Mouse (Mus musculus): ENCODE results near the gene Dnajc17. TPM values are rescaled to one million over a fixed set of nuclear protein-coding genes. Genes with fewer than 3 reads are reported as not detected.

Gene Dnajc17
- total RNA-seq, 2 experiments from 2014 or later, result 8.4 to 24.7 TPM

Other genes with a start within 250 kb of the Dnajc17 start
- 4.6 and 7.2 TPM in 2 replicates for gene Ccdc32, start 179.4 kb downstream of the Dnajc17 start, total RNA-seq (2015; ENCODE audit: low replicate concordance)
- 10.1 and 12.9 TPM in 2 replicates for gene Ccdc32, start 179.4 kb downstream of the Dnajc17 start, total RNA-seq (2017; ENCODE audit: low replicate concordance)
- 2.1 and 2.5 TPM in 2 replicates for gene Rpusd2, start 174.0 kb downstream of the Dnajc17 start, total RNA-seq (2015; ENCODE audit: low replicate concordance)
- 0.61 and 0.90 TPM in 2 replicates for gene Rpusd2, start 174.0 kb downstream of the Dnajc17 start, total RNA-seq (2017; ENCODE audit: low replicate concordance)
- 282 and 376 TPM in 2 replicates for gene Knl1, start 161.7 kb downstream of the Dnajc17 start, total RNA-seq (2015; ENCODE audit: low replicate concordance)
- gene Knl1, start 161.7 kb downstream of the Dnajc17 start, total RNA-seq (2017; ENCODE audit: low replicate concordance), result 418 and 469 TPM in 2 replicates
- 51.2 and 66.7 TPM in 2 replicates for gene Rad51, start 96.0 kb downstream of the Dnajc17 start, total RNA-seq (2015; ENCODE audit: low replicate concordance)
- 23.8 and 50.4 TPM in 2 replicates for gene Rad51, start 96.0 kb downstream of the Dnajc17 start, total RNA-seq (2017; ENCODE audit: low replicate concordance)
- 38.9 and 41.1 TPM in 2 replicates for gene Rmdn3, start 51.8 kb downstream of the Dnajc17 start, total RNA-seq (2015; ENCODE audit: low replicate concordance)
- 75.8 and 76.1 TPM in 2 replicates for gene Rmdn3, start 51.8 kb downstream of the Dnajc17 start, total RNA-seq (2017; ENCODE audit: low replicate concordance)
- gene Gchfr, start 41.0 kb downstream of the Dnajc17 start, total RNA-seq (2015; ENCODE audit: low replicate concordance), result not detected in 2 replicates
- not detected in 2 replicates for gene Gchfr, start 41.0 kb downstream of the Dnajc17 start, total RNA-seq (2017; ENCODE audit: low replicate concordance)
- gene Gm14137, start 34.3 kb downstream of the Dnajc17 start, total RNA-seq (2015; ENCODE audit: low replicate concordance), result not detected in 2 replicates
- 0.53 TPM in 1 of 2 replicates, not detected in the other for gene Gm14137, start 34.3 kb downstream of the Dnajc17 start, total RNA-seq (2017; ENCODE audit: low replicate concordance)
- 5.4 and 17.6 TPM in 2 replicates for gene Zfyve19, start 178 bp downstream of the Dnajc17 start, total RNA-seq (2015; ENCODE audit: low replicate concordance)
- gene Zfyve19, start 178 bp downstream of the Dnajc17 start, total RNA-seq (2017; ENCODE audit: low replicate concordance), result 5.1 and 12.1 TPM in 2 replicates
- gene Ppp1r14d, start 21.1 kb upstream of the Dnajc17 start, total RNA-seq (2015; ENCODE audit: low replicate concordance), result not detected in 2 replicates
- not detected in 2 replicates for gene Ppp1r14d, start 21.1 kb upstream of the Dnajc17 start, total RNA-seq (2017; ENCODE audit: low replicate concordance)
- not detected in 2 replicates for gene Spint1, start 28.6 kb upstream of the Dnajc17 start, total RNA-seq (2015; ENCODE audit: low replicate concordance)
- gene Spint1, start 28.6 kb upstream of the Dnajc17 start, total RNA-seq (2017; ENCODE audit: low replicate concordance), result not detected in 2 replicates
- not detected in 2 replicates for gene Rhov, start 62.5 kb upstream of the Dnajc17 start, total RNA-seq (2015; ENCODE audit: low replicate concordance)
- not detected in 2 replicates for gene Rhov, start 62.5 kb upstream of the Dnajc17 start, total RNA-seq (2017; ENCODE audit: low replicate concordance)
- gene Vps18, start 79.9 kb upstream of the Dnajc17 start, total RNA-seq (2015; ENCODE audit: low replicate concordance), result 1.1 and 2.1 TPM in 2 replicates
- 3.7 and 4.1 TPM in 2 replicates for gene Vps18, start 79.9 kb upstream of the Dnajc17 start, total RNA-seq (2017; ENCODE audit: low replicate concordance)
- not detected in 2 replicates for gene Dll4, start 117.0 kb upstream of the Dnajc17 start, total RNA-seq (2015; ENCODE audit: low replicate concordance)
- gene Dll4, start 117.0 kb upstream of the Dnajc17 start, total RNA-seq (2017; ENCODE audit: low replicate concordance), result not detected in 2 replicates
- gene Chac1, start 142.4 kb upstream of the Dnajc17 start, total RNA-seq (2015; ENCODE audit: low replicate concordance), result 4.3 TPM in 1 of 2 replicates, not detected in the other
- 0.13 TPM in 1 of 2 replicates, not detected in the other for gene Chac1, start 142.4 kb upstream of the Dnajc17 start, total RNA-seq (2017; ENCODE audit: low replicate concordance)

All from erythroid progenitor cell, adult 5-6 weeks (primary cell).